Mouse (Mus musculus) heart, postnatal 0 days (tissue): Measurements from ENCODE around the gene Lyrm7.

Source experiments
- CTCF ChIP-seq: IDR thresholded peaks from 2 replicates; pipeline ENCODE4 v1.5.1; 2016; ENCODE audit warnings: antibody characterized with exemption, control low read depth, low read depth
- EP300 ChIP-seq: IDR thresholded peaks from 2 replicates; pipeline ENCODE4 v1.6.1; 2016; ENCODE audit warnings: antibody characterized with exemption, low read depth

DNA sequence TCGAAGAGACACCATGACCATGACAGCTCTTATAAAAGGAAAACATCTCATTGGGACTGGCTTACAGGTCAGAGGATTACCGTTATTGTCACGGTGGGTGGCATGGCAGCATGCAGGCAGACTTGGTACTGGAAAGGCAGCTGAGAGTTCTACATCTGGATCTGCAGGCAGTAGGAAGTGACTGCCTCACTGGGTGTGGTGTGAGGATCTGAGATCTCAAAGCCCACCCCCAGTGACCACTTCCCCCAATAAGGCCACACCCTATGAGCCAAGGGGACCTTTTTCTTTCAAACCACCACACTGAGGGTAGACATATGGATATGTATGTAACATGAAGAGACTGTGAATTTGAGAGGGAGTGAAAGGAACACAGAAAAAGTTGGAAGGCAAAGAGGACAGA is 66.0 kb downstream of the Lyrm7 start:
- TF ChIP-seq CTCF (no peak), EP300 (no peak)
